Mouse (Mus musculus): ENCODE measurements around the gene Adam1a. TPM values are rescaled to one million over a fixed set of nuclear protein-coding genes. Genes with fewer than 3 reads are reported as not detected.
"Not testable (repeated sequence)": the region's sequence is repeated elsewhere in the genome, so short reads cannot be mapped to it uniquely, and the experiment has no call there.

The Adam1a gene
- polyA plus RNA-seq, 1 experiment: 2.3 TPM

- Histone ChIP-seq H3K4me1 (ENCODE audit: control insufficient read depth, insufficient read depth, low read length) (no peaks in the 10 kb centered on the region), H3K9me3 (replicated peaks; ENCODE audit: control insufficient read depth, insufficient read depth, low read length, poor library complexity, severe bottlenecking) (no peaks in the 10 kb centered on the region), H3K4me3 (ENCODE audit: low read depth, low read length) (no peak overlapping the region), H3K27ac (ENCODE audit: insufficient read depth, low read length) (no peak overlapping the region), H3K27me3 (ENCODE audit: control insufficient read depth, insufficient read depth, low read length, poor library complexity, severe bottlenecking) (no peaks in the 10 kb centered on the region), H3K9ac (ENCODE audit: low read depth, poor library complexity, severe bottlenecking) (no peak overlapping the region), H3K36me3 (ENCODE audit: control insufficient read depth, insufficient read depth, low read length, poor library complexity, severe bottlenecking) (peaks cover 8% of the 10 kb centered on the region)
- TF ChIP-seq POLR2A (IDR thresholded peaks at IDR 0.05; ENCODE audit: insufficient read depth, low read length) (no peak), CTCF (IDR thresholded peaks at IDR 0.05; ENCODE audit: low read depth, low read length) (no peak), EP300 (IDR thresholded peaks at IDR 0.05; ENCODE audit: insufficient read depth, low read depth, low read length) (no peak)
Measured at GRCm38 (mm10) chr5:121518983-121519382, 26.3 kb downstream of the Adam1a start.

GRCm38 (mm10) chr5:121510009-121510408 is 35.3 kb downstream of the Adam1a start:
- H3K36me3 ChIP-seq (ENCODE audit: control insufficient read depth, insufficient read depth, low read length, poor library complexity, severe bottlenecking): no peaks in the 10 kb centered on the region
- H3K9me3 ChIP-seq (replicated peaks; ENCODE audit: control insufficient read depth, insufficient read depth, low read length, poor library complexity, severe bottlenecking): no peaks in the 10 kb centered on the region
- no peak overlapping the region for H3K4me3 ChIP-seq (ENCODE audit: low read depth, low read length)
- H3K9ac ChIP-seq (ENCODE audit: low read depth, poor library complexity, severe bottlenecking): no peak overlapping the region
- H3K4me1 ChIP-seq (ENCODE audit: control insufficient read depth, insufficient read depth, low read length): no peaks in the 10 kb centered on the region
- no peaks in the 10 kb centered on the region for H3K27me3 ChIP-seq (ENCODE audit: control insufficient read depth, insufficient read depth, low read length, poor library complexity, severe bottlenecking)
- TF ChIP-seq POLR2A (IDR thresholded peaks at IDR 0.05; ENCODE audit: insufficient read depth, low read length): no peak
- TF ChIP-seq CTCF (IDR thresholded peaks at IDR 0.05; ENCODE audit: low read depth, low read length): no peak
- TF ChIP-seq EP300 (IDR thresholded peaks at IDR 0.05; ENCODE audit: insufficient read depth, low read depth, low read length): no peak
- H3K27ac ChIP-seq (ENCODE audit: insufficient read depth, low read length): no peak overlapping the region

GRCm38 (mm10) chr5:121506846-121507245 is 38.4 kb downstream of the Adam1a start:
- Histone ChIP-seq H3K4me1 (ENCODE audit: control insufficient read depth, insufficient read depth, low read length) (peaks cover 3% of the 10 kb centered on the region), H3K36me3 (ENCODE audit: control insufficient read depth, insufficient read depth, low read length, poor library complexity, severe bottlenecking) (no peaks in the 10 kb centered on the region), H3K9ac (ENCODE audit: low read depth, poor library complexity, severe bottlenecking) (no peak overlapping the region), H3K4me3 (ENCODE audit: low read depth, low read length) (no peak overlapping the region), H3K27ac (ENCODE audit: insufficient read depth, low read length) (no peak overlapping the region), H3K27me3 (ENCODE audit: control insufficient read depth, insufficient read depth, low read length, poor library complexity, severe bottlenecking) (no peaks in the 10 kb centered on the region), H3K9me3 (replicated peaks; ENCODE audit: control insufficient read depth, insufficient read depth, low read length, poor library complexity, severe bottlenecking) (no peaks in the 10 kb centered on the region)
- TF ChIP-seq EP300 (IDR thresholded peaks at IDR 0.05; ENCODE audit: insufficient read depth, low read depth, low read length) (no peak), POLR2A (IDR thresholded peaks at IDR 0.05; ENCODE audit: insufficient read depth, low read length) (no peak)

- peaks cover 3% of the 10 kb centered on the region for H3K4me1 ChIP-seq (ENCODE audit: control insufficient read depth, insufficient read depth, low read length)
- H3K27ac ChIP-seq (ENCODE audit: insufficient read depth, low read length): no peak within 1 kb of the TSS
- H3K36me3 ChIP-seq (ENCODE audit: control insufficient read depth, insufficient read depth, low read length, poor library complexity, severe bottlenecking): no peaks in the 10 kb centered on the region
- H3K4me3 ChIP-seq (ENCODE audit: low read depth, low read length): no peak within 1 kb of the TSS
- TF ChIP-seq CTCF (IDR thresholded peaks at IDR 0.05; ENCODE audit: low read depth, low read length) (no peak), EP300 (IDR thresholded peaks at IDR 0.05; ENCODE audit: insufficient read depth, low read depth, low read length) (no peak), POLR2A (IDR thresholded peaks at IDR 0.05; ENCODE audit: insufficient read depth, low read length) (no peak)
- no peaks in the 10 kb centered on the region for H3K27me3 ChIP-seq (ENCODE audit: control insufficient read depth, insufficient read depth, low read length, poor library complexity, severe bottlenecking)
- no peak within 1 kb of the TSS for H3K9ac ChIP-seq (ENCODE audit: low read depth, poor library complexity, severe bottlenecking)
- H3K9me3 ChIP-seq (replicated peaks; ENCODE audit: control insufficient read depth, insufficient read depth, low read length, poor library complexity, severe bottlenecking): no peaks in the 10 kb centered on the region
Measured at GRCm38 (mm10) chr5:121503231-121503630, 42.1 kb downstream of the Adam1a start, which contains the start of gene Adam1b. TSS of gene Adam1b (minus strand) at chr5:121503435.

- not testable (repeated sequence) for H3K27ac ChIP-seq (ENCODE audit: insufficient read depth, low read length); H3K9ac ChIP-seq (ENCODE audit: low read depth, poor library complexity, severe bottlenecking); H3K4me3 ChIP-seq (ENCODE audit: low read depth, low read length); H3K9me3 ChIP-seq (replicated peaks; ENCODE audit: control insufficient read depth, insufficient read depth, low read length, poor library complexity, severe bottlenecking); H3K27me3 ChIP-seq (ENCODE audit: control insufficient read depth, insufficient read depth, low read length, poor library complexity, severe bottlenecking); H3K36me3 ChIP-seq (ENCODE audit: control insufficient read depth, insufficient read depth, low read length, poor library complexity, severe bottlenecking); H3K4me1 ChIP-seq (ENCODE audit: control insufficient read depth, insufficient read depth, low read length)
Measured at GRCm38 (mm10) chr5:121501424-121501996, 43.8 kb downstream of the Adam1a start.

GRCm38 (mm10) chr5:121500719-121501118 is 44.6 kb downstream of the Adam1a start:
- TF ChIP-seq POLR2A (IDR thresholded peaks at IDR 0.05; ENCODE audit: insufficient read depth, low read length) (no peak), EP300 (IDR thresholded peaks at IDR 0.05; ENCODE audit: insufficient read depth, low read depth, low read length) (no peak), CTCF (IDR thresholded peaks at IDR 0.05; ENCODE audit: low read depth, low read length) (no peak)
- Histone ChIP-seq H3K9ac (ENCODE audit: low read depth, poor library complexity, severe bottlenecking) (no peak overlapping the region), H3K4me1 (ENCODE audit: control insufficient read depth, insufficient read depth, low read length) (peaks cover 3% of the 10 kb centered on the region), H3K9me3 (replicated peaks; ENCODE audit: control insufficient read depth, insufficient read depth, low read length, poor library complexity, severe bottlenecking) (no peaks in the 10 kb centered on the region), H3K27ac (ENCODE audit: insufficient read depth, low read length) (no peak overlapping the region), H3K27me3 (ENCODE audit: control insufficient read depth, insufficient read depth, low read length, poor library complexity, severe bottlenecking) (no peaks in the 10 kb centered on the region), H3K4me3 (ENCODE audit: low read depth, low read length) (no peak overlapping the region), H3K36me3 (ENCODE audit: control insufficient read depth, insufficient read depth, low read length, poor library complexity, severe bottlenecking) (no peaks in the 10 kb centered on the region)

All from ES-Bruce4 (cell line).